Mouse (Mus musculus): ENCODE results near the gene Foxc1.

GRCm38 (mm10) chr13:31793163-31793562 lies 13.3 kb upstream of the Foxc1 start:
- no peak for TF ChIP-seq CTCF (IDR thresholded peaks at IDR 0.05; ENCODE audit: low read depth)
- no peak for TF ChIP-seq EP300 (optimal IDR thresholded peaks at IDR 0.05)

All from stomach, postnatal 0 days (tissue).